Mouse (Mus musculus): ENCODE data around the gene Cct5.

DNA sequence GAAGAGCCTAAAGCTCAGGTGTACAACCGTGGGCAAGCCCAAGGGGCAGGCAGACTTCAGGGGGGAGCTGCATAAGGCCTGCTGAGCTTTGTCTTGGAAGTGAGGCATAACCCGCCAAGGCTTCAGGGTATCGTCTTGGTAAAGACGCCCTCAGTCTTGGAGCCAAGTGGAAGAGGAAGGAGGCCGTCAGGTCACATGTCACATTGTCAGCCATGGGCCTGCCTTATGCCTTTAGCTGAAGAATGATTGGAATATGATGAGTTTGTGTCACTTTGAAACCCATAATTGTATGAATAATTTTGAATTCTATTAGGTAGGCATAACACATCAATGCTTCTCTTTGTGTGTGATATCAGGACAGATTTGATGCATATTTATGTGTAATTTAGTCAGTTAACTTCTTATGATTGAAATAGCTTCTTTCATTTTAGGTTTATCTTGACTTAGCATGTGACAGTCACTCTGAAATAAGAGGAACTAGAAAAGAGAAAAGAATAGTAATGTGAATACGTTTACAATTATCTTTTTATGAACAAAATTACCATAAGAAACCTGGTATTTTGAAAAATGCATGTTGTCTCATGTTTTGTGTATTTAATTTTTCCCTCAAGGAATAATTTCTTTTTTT, 12.3 kb upstream of the Cct5 start:
- no peak for TF ChIP-seq ZC3H11A (IDR thresholded peaks at IDR 0.05; ENCODE audit: low read depth, low read length)
- TF ChIP-seq EP300 (IDR thresholded peaks at IDR 0.05; ENCODE audit: low read depth in 1 of 2, low read length in 2 of 2), result peak; percentile 80 to 91
- TF ChIP-seq CTCF (IDR thresholded peaks at IDR 0.05 in 2 of 3, conservative IDR thresholded peaks at IDR 0.05 in 1 of 3; ENCODE audit: control insufficient read depth in 1 of 3, insufficient read depth in 1 of 3, low read depth in 2 of 3, low read length in 3 of 3, poor library complexity in 1 of 3, severe bottlenecking in 1 of 3), result no peak

All from MEL (cell line).